Mouse (Mus musculus) megakaryocyte, adult 5-6 weeks (primary cell): Measurements from ENCODE around the gene Ppm1m. TPM values are rescaled to one million over a fixed set of nuclear protein-coding genes. Genes with fewer than 3 reads are reported as not detected.

Experiments used
- ATAC-seq: 2 replicates; pipeline ENCODE4 v1.8.0; 2016; ENCODE audit warnings: mild to moderate bottlenecking, inconsistent platforms; ENCODE audit not compliant: poor library complexity, severe bottlenecking
- total RNA-seq, 2 experiments: library from RNA; stranded (forward) in 1 of 2; stranded (reverse) in 1 of 2; fragments of 153-499, 151-499 nt in 1 of 2; fragments of 221-1000, 200-1000 nt in 1 of 2; gene quantifications; 2 replicates each; pipeline versions ENCODE4 v1.2.3 to v1.2.4; 2015 to 2017

Gene Ppm1m
- total RNA-seq, 2 experiments from 2014 or later = 42.3 to 46.4 TPM

GRCm38 (mm10) chr9:106160426-106160825 is 39.1 kb downstream of the Ppm1m start:
- peak; percentile 5 for ATAC-seq

- ATAC-seq = peak; percentile 84
Measured at GRCm38 (mm10) chr9:106159784-106160301, 39.7 kb downstream of the Ppm1m start.

GRCm38 (mm10) chr9:106159237-106159636 is 40.3 kb downstream of the Ppm1m start:
- no peak for ATAC-seq

GRCm38 (mm10) chr9:106158037-106158491 is 41.5 kb downstream of the Ppm1m start, which contains the start of gene Glyctk:
TSS of gene Glyctk (minus strand) at chr9:106158138.
- no peak for ATAC-seq

- no peak for ATAC-seq
Measured at GRCm38 (mm10) chr9:106157623-106157925, 42.0 kb downstream of the Ppm1m start.

GRCm38 (mm10) chr9:106156921-106157622 is 42.5 kb downstream of the Ppm1m start:
- ATAC-seq = no peak

- peak; percentile 58 for ATAC-seq
Measured at GRCm38 (mm10) chr9:106156419-106156818, 43.1 kb downstream of the Ppm1m start.

- ATAC-seq = no peak
Measured at GRCm38 (mm10) chr9:106154106-106154505, 45.4 kb downstream of the Ppm1m start.

- ATAC-seq = no peak
Measured at GRCm38 (mm10) chr9:106149399-106149754, 50.2 kb downstream of the Ppm1m start.

- ATAC-seq = peak; percentile 39
Measured at GRCm38 (mm10) chr9:106148541-106149398, 50.8 kb downstream of the Ppm1m start.

GRCm38 (mm10) chr9:106147851-106148431 is 51.6 kb downstream of the Ppm1m start:
- ATAC-seq = peak; percentile 34

- ATAC-seq = peak; percentile 86
Measured at GRCm38 (mm10) chr9:106147281-106147680, 52.3 kb downstream of the Ppm1m start.

GRCm38 (mm10) chr9:106145582-106145981 is 54.0 kb downstream of the Ppm1m start:
- no peak for ATAC-seq

Other genes with a start within 250 kb of the Ppm1m start
- gene Col6a5, start 239.1 kb downstream of the Ppm1m start, total RNA-seq (2015) = not detected in 2 replicates
- not detected in 2 replicates for gene Col6a5, start 239.1 kb downstream of the Ppm1m start, total RNA-seq (2017)
- not detected in 2 replicates for gene Col6a4, start 103.0 kb downstream of the Ppm1m start, total RNA-seq (2015)
- not detected in 2 replicates for gene Col6a4, start 103.0 kb downstream of the Ppm1m start, total RNA-seq (2017)
- 0.11 and 0.89 TPM in 2 replicates for gene Glyctk, start 41.6 kb downstream of the Ppm1m start, total RNA-seq (2015)
- 0.88 and 1.8 TPM in 2 replicates for gene Glyctk, start 41.6 kb downstream of the Ppm1m start, total RNA-seq (2017)
- 41.5 and 49.1 TPM in 2 replicates for gene Wdr82, start 28.8 kb downstream of the Ppm1m start, total RNA-seq (2015)
- 49.8 and 61.9 TPM in 2 replicates for gene Wdr82, start 28.8 kb downstream of the Ppm1m start, total RNA-seq (2017)
- gene Twf2, start 3.4 kb upstream of the Ppm1m start, total RNA-seq (2015) = 76.8 and 79.8 TPM in 2 replicates
- gene Twf2, start 3.4 kb upstream of the Ppm1m start, total RNA-seq (2017) = 109 and 110 TPM in 2 replicates
- gene Tlr9, start 22.9 kb upstream of the Ppm1m start, total RNA-seq (2015) = 47.5 and 51.3 TPM in 2 replicates
- 7.4 and 10.9 TPM in 2 replicates for gene Tlr9, start 22.9 kb upstream of the Ppm1m start, total RNA-seq (2017)
- gene Alas1, start 48.9 kb upstream of the Ppm1m start, total RNA-seq (2015) = 84.6 and 91.1 TPM in 2 replicates
- 110 and 116 TPM in 2 replicates for gene Alas1, start 48.9 kb upstream of the Ppm1m start, total RNA-seq (2017)
- gene Poc1a, start 81.3 kb upstream of the Ppm1m start, total RNA-seq (2015) = 26.7 and 37.1 TPM in 2 replicates
- gene Poc1a, start 81.3 kb upstream of the Ppm1m start, total RNA-seq (2017) = 15.7 and 23.1 TPM in 2 replicates
- gene Dusp7, start 168.9 kb upstream of the Ppm1m start, total RNA-seq (2015) = 71.0 and 83.1 TPM in 2 replicates
- gene Dusp7, start 168.9 kb upstream of the Ppm1m start, total RNA-seq (2017) = 28.1 and 35.0 TPM in 2 replicates
- gene Rpl29, start 229.7 kb upstream of the Ppm1m start, total RNA-seq (2015) = 1,974 and 2,078 TPM in 2 replicates
- 1,150 and 1,200 TPM in 2 replicates for gene Rpl29, start 229.7 kb upstream of the Ppm1m start, total RNA-seq (2017)
- gene Acy1, start 238.6 kb upstream of the Ppm1m start, total RNA-seq (2015) = 1.4 and 4.8 TPM in 2 replicates
- 3.5 and 4.8 TPM in 2 replicates for gene Acy1, start 238.6 kb upstream of the Ppm1m start, total RNA-seq (2017)
- gene Abhd14b, start 247.7 kb upstream of the Ppm1m start, total RNA-seq (2015) = 7.7 and 8.2 TPM in 2 replicates
- 2.9 and 3.2 TPM in 2 replicates for gene Abhd14b, start 247.7 kb upstream of the Ppm1m start, total RNA-seq (2017)
- 3.2 and 3.9 TPM in 2 replicates for gene Abhd14a, start 247.9 kb upstream of the Ppm1m start, total RNA-seq (2015)
- gene Abhd14a, start 247.9 kb upstream of the Ppm1m start, total RNA-seq (2017) = 2.2 and 4.2 TPM in 2 replicates